Mouse (Mus musculus) ZHBTc4 (cell line): ENCODE data around the gene Erbb3.

Source experiments
- DNase-seq: peaks from one replicate; pipeline ENCODE4 v3.0.0-alpha.2; 2011; ENCODE audit warnings: low read depth, low spot score

Erbb3 gene

DNA sequence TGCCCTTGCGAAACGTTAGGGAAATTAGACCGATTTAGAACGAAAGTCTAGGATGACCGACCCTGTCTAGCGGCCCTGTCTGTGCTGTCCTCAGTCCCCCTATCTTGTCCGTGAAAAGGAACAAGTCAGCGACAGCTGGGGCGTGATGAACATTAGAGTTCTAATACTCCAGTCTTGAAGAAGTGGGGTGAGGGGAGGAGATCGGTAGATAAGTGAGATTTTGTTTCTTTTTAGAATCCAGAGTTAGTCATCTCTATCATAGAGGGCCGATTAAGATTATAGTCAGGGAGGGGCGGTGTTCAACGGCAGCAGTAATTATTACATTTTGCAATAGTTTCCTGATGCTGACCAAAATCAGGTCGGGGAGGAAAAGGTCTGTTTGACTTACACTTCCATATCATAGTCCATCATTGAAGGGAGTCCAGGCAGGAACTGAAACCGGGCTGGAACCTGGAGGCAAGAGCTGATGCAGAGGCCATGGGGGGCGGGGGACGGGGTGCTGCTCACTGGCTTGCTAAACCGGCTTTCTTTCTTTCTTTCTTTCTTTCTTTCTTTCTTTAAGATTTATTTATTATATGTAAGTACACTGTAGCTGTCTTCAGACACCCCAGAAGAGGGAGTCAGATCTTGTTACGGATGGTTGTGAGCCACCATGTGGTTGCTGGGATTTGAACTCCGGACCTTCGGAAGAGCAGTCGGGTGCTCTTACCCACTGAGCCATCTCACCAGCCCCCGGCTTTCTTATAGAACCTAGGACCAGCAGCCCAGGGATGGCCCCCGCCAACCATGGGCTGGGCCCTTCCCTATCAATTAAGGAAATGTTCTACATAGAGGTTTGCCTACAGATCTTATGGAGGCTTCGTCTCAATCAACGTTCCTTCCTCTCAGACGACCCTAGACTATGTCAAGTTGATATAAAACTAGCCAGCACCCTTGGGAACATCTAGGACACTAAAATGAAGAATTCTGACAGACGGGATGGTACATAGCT is 62.8 kb downstream of the Erbb3 start:
- DNase-seq: no peak

DNA sequence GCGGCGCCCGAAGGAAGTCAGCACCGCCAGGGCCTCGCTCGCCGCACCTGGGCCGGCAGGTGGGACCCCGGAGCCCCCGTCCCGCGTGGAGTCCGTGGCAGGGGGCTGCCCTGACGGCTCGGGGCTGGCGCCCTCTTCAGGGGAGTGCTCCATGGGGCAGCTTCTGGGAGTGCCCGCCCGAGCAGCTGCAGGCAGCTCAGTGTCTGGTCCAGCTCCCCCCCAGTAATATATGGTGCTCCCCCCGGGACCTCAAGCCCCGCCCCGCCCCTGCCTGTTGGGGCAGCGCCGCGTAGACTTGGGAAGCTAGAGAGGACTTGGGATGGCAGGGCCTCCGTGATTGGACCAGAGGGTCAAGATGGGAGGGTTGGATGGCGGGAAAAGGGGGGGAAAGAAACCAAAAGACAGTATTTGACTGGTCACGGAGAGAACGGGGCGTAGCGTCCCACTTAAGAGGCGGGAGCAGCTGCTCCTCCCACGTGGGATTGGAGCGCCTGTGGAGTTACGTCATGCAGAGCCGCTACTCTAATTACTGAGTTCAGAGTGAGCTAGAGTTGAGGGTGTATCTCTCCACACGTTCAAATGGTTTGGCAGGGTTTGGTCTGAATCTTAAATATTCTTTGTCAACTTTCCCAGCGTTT is 63.7 kb downstream of the Erbb3 start, which contains the start of gene Esyt1:
Gene Esyt1, minus strand, starts transcription at position 201 of the 638 bp plus-strand sequence.
- DNase-seq: peak; percentile 99

DNA sequence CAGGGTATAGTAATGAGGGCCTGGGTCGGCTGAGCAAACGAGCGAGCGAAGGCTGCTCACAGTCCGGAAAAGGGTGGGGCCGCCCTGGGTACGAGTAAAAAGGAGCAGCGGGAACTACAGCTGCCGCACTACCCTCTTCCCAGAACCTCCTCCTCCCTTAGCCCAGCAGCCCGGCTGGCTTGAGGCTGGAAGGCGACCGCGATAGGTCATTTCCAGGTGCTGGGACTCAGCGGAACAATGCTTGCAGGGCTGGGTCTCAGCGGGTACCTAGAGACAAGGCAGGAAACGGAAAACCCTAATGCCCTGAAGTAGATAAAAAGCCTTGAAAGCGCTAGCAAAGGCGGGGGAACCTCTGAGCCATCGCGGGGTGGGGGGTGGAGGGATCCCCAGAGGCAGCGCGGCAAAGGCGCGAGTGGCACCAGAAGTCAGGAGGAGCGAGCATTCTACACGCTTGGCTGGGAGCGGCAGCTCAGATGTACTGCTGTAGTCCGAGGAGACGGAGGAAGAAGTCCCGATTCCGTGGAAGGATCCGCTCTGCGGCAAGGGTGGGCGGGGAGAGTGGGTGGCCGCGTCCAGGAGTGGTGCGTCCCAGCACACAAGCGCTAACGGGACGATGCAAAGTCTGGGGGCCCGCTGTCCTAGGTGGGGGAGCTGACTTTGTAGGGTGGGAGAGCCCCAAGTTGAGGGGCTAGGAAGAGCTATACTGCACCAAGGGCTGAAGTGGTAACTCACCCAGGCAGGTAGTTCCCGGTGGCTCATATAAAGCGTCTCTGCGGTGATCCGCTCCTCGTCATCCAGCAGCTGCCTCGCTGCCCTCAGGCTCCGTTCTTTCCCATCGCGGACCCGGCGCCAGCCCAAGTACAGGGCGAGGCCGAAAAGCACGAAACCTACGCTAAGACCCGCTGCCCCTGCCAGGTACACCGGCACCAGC is 64.5 kb downstream of the Erbb3 start:
- DNase-seq: peak; percentile 88

DNA sequence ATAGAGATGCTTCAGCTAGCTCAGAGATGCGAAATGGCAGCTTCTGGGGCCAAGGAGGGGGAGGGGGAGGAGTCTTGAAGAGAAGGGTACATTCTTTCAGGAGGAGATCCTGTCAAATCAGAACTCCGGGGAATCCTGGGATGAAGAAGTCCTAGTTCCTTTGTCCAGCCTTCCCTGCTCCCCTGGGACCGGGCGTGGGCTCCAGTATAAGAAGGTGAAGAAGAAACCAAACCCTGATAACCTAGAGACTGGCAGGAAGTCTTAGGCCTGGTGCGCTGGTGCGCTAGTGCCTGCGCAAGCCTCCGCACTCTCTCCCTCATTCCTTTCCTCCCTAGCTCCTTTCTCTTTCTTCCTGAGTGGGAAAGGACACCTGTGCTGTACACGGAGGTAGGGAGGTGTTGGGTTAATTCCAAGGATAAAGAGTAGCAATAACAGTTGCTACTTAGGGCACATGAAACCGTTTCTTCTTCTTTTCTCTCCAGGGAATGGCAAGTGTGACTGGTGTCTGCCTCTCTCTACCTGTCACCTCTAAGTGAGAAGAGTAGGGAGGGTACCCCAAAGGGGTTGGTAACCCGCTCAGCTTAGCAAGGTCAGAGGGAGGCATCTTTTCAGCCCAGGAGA is 65.2 kb downstream of the Erbb3 start:
- DNase-seq: peak; percentile 42

DNA sequence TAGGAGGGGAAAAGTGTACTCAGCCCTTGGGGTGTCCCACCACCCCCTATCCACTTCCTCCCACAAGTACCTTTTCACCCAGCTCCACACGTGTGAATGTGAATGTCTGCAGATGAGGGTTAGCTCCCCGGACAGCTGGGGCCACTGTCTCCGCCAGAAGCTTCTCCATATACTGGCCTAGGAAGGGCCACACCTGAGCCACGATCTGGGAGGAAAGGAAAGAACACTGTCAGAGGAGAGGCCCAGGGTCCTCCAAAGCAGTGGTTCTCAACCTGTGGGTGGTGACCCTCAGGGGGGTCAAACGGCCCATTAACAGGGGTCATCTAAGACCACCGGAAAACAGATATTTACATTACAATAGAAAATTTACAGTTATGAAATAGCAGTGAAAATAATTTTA is 67.1 kb downstream of the Erbb3 start:
- DNase-seq: no peak

DNA sequence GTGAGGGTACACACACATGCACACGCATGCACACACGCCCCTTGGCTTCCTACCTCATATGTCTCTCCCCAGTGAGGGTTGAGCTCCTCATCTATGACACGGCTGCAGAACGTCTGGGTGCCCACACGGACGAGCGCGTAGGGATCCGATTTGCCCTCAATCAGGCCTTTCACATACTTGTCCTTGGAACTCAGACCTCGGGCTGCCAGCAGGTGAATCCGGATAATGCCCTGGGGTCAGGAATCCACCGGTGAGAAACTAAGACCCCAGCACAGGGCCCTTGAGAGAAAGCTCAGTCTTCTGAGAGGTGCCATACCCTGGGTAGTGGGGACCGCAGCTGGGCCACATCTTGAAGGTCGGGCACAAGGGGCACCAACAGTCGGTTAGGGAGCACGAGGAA is 68.9 kb downstream of the Erbb3 start:
- no peak for DNase-seq

DNA sequence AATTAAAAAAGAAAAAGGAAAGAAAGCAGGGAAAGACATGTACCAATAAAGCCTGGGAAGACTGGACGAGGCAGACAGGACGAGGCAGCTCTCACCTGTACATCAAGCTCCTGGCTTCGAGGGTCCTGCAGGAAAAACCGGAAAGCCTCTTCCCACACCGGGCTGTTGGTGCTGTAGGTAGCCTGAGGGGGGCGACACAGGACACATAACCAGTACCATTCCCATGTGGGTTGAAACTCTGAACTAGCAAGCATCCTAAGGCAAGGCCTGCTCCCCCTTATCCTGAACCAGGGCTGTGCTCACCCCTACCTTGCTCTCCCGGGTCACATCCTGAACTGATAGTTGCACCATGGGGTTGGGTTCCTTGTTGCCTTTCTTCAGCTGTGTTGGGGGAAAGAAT is 70.6 kb downstream of the Erbb3 start:
- DNase-seq: peak; percentile 75
